Mouse (Mus musculus) liver, embryonic 16.5 days (tissue): ENCODE data around the gene Gm15294. TPM values are rescaled to one million over a fixed set of nuclear protein-coding genes. Genes with fewer than 3 reads are reported as not detected.

Source experiments
- ATAC-seq: fragments of 200-750 bp; cut with Nextera tagmentation; 2 replicates; pipeline ENCODE4 v1.8.0; 2017; ENCODE audit warnings: low read depth, mild to moderate bottlenecking, moderate number of reproducible peaks, moderate library complexity
- H3K27ac ChIP-seq: fragments of 300-500 bp; sonication (generic); 2 replicates; pipeline ENCODE4 v1.5.1; 2014; ENCODE audit warnings: mild to moderate bottlenecking, low read length
- H3K27me3 ChIP-seq: fragments of 300-500 bp; sonication (generic); 2 replicates; pipeline ENCODE4 v1.6.1; 2014; ENCODE audit warnings: low read depth, low read length, mixed read lengths; ENCODE audit not compliant: control insufficient read depth, insufficient read depth
- H3K36me3 ChIP-seq: fragments of 300-500 bp; sonication (generic); 2 replicates; pipeline ENCODE4 v1.6.1; 2014; ENCODE audit warnings: mild to moderate bottlenecking; ENCODE audit not compliant: control insufficient read depth, insufficient read depth
- H3K4me1 ChIP-seq: fragments of 300-500 bp; sonication (generic); 2 replicates; pipeline ENCODE4 v1.6.1; 2014; ENCODE audit warnings: low read depth, low read length, mixed read lengths; ENCODE audit not compliant: control insufficient read depth
- H3K4me2 ChIP-seq: fragments of 300-500 bp; sonication (generic); 2 replicates; pipeline ENCODE4 v1.6.1; 2014; ENCODE audit warnings: low read depth, low read length, mixed read lengths
- H3K4me3 ChIP-seq: fragments of 300-500 bp; sonication (generic); 2 replicates; pipeline ENCODE4 v1.5.1; 2014; ENCODE audit warnings: low read depth, mild to moderate bottlenecking, low read length
- H3K9ac ChIP-seq: fragments of 300-500 bp; sonication (generic); 2 replicates; pipeline ENCODE4 v1.6.1; 2014; ENCODE audit warnings: low read depth, low read length
- H3K9me3 ChIP-seq: fragments of 300-500 bp; sonication (generic); replicated peaks from 2 replicates; pipeline ENCODE4 v1.6.1; 2016; ENCODE audit warnings: low read length; ENCODE audit not compliant: control insufficient read depth
- WGBS: fragments of 180-500 bp; shearing (Covaris S2); extraction: QIAGEN DNeasy Blood & Tissue Kit; methylation state at CpG from one replicate; pipeline ENCODE4 v1.1.7; 2014; ENCODE audit not compliant: insufficient replicate concordance; 5-methylcytosine and 5-hydroxymethylcytosine counted together
- polyA plus RNA-seq: library from polyadenylated mRNA; unstranded; fragments of >200 nt; fragmentation: Nextera tagmentation; extraction: Ambion mirVana; gene quantifications from 2 replicates; pipeline ENCODE4 v1.2.1, GENCODE M21; 2015

Gene Gm15294
- 0.30 TPM in 1 of 2 replicates, not detected in the other for polyA plus RNA-seq

DNA sequence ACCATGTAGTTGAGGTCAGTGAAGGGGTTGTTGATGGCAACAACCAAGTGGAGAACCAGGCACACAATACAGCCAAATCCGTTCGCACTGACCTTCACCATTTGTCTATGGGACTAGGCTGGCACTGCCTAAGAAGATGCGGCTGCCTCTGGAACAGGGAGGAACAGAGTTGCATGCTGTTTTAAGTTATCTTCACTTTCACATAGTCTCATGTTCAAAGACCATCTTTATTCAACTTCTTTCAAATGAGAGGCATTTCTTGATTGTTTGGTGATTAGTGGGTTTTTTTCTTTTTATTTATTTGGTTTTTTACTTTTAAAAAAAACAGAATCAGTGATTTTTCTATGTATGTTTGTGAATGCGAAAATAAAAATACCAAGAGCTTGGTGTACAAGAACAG lies at the start of gene Gm15294:
Gene Gm15294 (minus strand): TSS at position 101 of the 400 bp plus-strand sequence.
- no peaks in the 10 kb centered on the region for H3K36me3 ChIP-seq
- no peak within 1 kb of the TSS for H3K4me2 ChIP-seq
- no peak within 1 kb of the TSS for H3K4me3 ChIP-seq
- no peaks in the 10 kb centered on the region for H3K4me1 ChIP-seq
- no peaks in the 10 kb centered on the region for H3K9me3 ChIP-seq
- H3K27ac ChIP-seq, result no peak within 1 kb of the TSS
- H3K9ac ChIP-seq, result no peak within 1 kb of the TSS
- WGBS, result 62% methylated on average over 4 of the region's 4 CpGs
- H3K27me3 ChIP-seq, result no peaks in the 10 kb centered on the region
- ATAC-seq, result no peak

DNA sequence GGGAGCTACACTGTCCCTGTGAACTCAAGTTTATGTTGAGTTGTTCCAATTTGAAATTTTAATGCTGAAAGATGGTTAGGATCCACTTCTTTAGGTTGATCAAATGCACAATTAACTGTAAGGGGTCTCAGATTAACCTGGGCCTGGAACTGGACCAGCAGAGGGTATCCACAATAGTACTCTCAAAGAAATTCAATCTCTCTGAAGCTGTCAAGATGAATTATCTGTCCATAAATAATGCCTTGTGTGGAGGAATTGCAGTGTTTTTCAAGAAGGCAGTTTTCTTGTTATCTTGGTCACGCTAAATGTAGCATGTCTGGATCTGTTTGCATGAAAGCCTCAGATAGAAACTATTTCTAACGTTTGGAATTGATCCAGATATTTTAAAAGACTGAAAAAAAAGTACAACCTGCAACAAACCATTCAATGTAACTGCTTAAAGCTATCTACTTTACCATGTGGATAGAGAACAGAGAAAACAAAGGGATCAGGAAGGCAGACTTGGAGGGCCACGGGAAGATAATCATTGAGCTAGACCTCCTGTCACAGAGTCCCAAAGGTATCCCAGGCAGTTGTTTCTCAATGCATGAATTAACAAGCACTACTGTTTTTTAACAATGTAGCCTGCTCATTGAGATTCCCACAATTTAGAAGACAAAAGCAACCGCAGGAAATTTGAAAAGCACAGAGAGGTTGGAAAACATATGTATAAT lies 9.5 kb upstream of the Gm15294 start:
- Histone ChIP-seq H3K4me1 (no peaks in the 10 kb centered on the region), H3K27ac (no peak overlapping the region), H3K27me3 (no peaks in the 10 kb centered on the region), H3K36me3 (no peaks in the 10 kb centered on the region), H3K4me2 (no peak overlapping the region), H3K4me3 (no peak overlapping the region), H3K9me3 (no peaks in the 10 kb centered on the region), H3K9ac (no peak overlapping the region)
- 48% methylated on average over 4 of the region's 4 CpGs for WGBS
- no peak for ATAC-seq

DNA sequence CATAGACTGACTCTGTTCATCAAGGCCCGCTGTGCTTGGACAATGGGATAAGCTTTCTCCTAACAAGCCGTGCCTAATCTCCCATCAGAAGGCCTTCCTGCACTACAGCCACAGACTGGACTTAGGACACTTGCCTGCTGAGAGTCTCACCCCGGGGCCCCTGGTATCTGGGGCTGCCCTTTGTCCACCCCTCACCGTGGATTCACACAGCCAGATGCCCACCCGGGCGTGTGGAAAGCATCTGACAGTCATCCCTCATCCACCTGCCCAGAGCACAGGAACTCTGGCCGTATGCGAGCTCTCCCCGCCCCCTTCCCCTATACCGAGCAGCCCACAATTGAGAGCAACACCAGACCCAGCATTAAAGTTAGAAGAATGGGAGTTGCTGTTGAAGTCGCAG lies 1.0 kb downstream of the Gm15294 start:
- Histone ChIP-seq H3K27ac (no peak overlapping the region), H3K9ac (no peak overlapping the region), H3K4me3 (no peak overlapping the region), H3K4me1 (no peaks in the 10 kb centered on the region), H3K4me2 (no peak overlapping the region), H3K27me3 (no peaks in the 10 kb centered on the region), H3K9me3 (no peaks in the 10 kb centered on the region), H3K36me3 (no peaks in the 10 kb centered on the region)
- WGBS, result 66% methylated on average over 11 of the region's 11 CpGs
- no peak for ATAC-seq

DNA sequence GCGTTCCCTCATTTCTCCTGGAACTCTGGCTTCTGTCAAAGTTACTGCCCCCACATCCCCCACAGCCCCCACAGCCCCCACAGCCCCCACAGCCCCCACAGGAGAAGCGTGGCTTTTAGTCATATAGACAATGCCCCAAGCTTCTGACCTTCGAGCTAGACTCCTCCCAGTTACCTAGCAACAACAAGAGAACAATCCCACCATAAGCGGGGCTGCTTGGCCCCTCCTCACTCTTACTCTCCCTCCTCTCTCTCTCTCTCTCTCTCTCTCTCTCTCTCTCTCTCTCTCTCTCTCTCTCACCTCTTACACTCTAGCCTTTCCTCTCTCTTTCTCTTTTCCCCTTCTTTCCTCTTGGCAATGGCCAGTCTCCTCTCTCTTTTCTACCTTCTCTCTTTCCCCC lies 1.4 kb downstream of the Gm15294 start:
- 47% methylated on average over 4 of the region's 4 CpGs for WGBS
- H3K9me3 ChIP-seq, result no peaks in the 10 kb centered on the region
- H3K4me2 ChIP-seq, result no peak overlapping the region
- no peak for ATAC-seq
- no peak overlapping the region for H3K4me3 ChIP-seq
- H3K27ac ChIP-seq, result no peak overlapping the region
- no peaks in the 10 kb centered on the region for H3K27me3 ChIP-seq
- H3K9ac ChIP-seq, result no peak overlapping the region
- no peaks in the 10 kb centered on the region for H3K36me3 ChIP-seq
- no peaks in the 10 kb centered on the region for H3K4me1 ChIP-seq

DNA sequence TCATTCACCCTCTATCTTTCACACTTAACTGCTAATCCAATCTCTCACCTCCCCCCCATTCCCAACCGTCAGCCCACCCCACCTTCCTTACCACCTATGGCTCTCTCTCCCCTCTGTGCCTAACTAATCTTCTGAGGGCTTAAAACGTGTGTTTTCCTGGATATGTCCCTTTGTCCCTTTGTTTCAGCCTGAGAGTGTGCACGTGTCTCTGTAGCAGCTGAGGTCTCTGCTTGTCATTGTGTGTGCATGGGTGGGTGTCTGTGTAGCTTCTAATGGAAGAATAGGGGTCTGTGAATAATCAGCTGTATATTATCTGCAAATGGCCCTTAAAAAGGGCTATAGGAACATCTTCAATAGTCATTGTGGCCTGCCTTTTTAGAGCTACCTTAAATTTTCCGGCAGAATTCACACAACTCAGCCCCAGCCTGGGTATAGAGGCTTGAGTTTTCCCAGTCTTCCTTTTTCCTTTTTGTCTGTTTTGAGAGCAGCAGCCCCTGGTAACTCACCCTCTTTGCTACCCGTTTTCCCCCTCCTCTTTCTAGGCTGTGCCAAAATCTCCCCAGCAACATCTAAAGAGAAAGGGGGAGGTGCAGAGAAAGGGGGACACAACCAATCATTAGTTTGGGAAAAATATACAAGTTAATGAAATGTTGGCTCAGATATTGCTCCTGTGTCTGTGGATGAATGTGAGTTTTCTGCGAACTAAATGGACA lies 19.2 kb downstream of the Gm15294 start:
- Histone ChIP-seq H3K9ac (no peak overlapping the region), H3K4me1 (no peaks in the 10 kb centered on the region), H3K27ac (no peak overlapping the region), H3K36me3 (no peaks in the 10 kb centered on the region), H3K4me2 (no peak overlapping the region), H3K4me3 (no peak overlapping the region), H3K9me3 (no peaks in the 10 kb centered on the region), H3K27me3 (no peaks in the 10 kb centered on the region)
- ATAC-seq, result no peak
- WGBS, result 29% methylated on average over 6 of the region's 6 CpGs

Other genes with a start within 250 kb of the Gm15294 start
- not detected in 2 replicates for gene Irs4, start 150.0 kb downstream of the Gm15294 start, polyA plus RNA-seq